In genomic region chr7:35563071-35563470, GRCm38 (mm10) we compare ENCODE assay signal across 28 mouse cellular contexts. TPM values are rescaled to one million over a fixed set of nuclear protein-coding genes. Genes with fewer than 3 reads are reported as not detected.
DNase-seq lines count a peak whose midpoint lies in the region; ATAC-seq and TF ChIP-seq lines count a peak whose summit lies in the region.
"Had no signal": no experiment of that assay in that cellular context is flagged by ENCODE, and none has a peak within 500 bp of the region (broad histone marks: within the 10 kb centered on the region; RNA-seq: fewer than 3 reads in every experiment).

No protein-coding gene starts in this region.

- TF ChIP-seq POLR2A in kidney, adult 2 months (IDR thresholded peaks at IDR 0.05; ENCODE audit: low read depth, low read length): no peak

- DNase-seq in kidney, adult 2 months: no peak
- DNase-seq in kidney, adult 8-10 months: no peak
- peak; percentile 57 for DNase-seq in midbrain, embryonic 11.5 days (ENCODE audit: low spot score, missing footprints)
- no peak for DNase-seq in embryonic facial prominence, embryonic 10.5 days (ENCODE audit: low spot score)
- no peak for DNase-seq in cerebellum, postnatal 14 days
- DNase-seq: adrenal gland, adult 8-10 months; adrenal gland, postnatal 25 days; cerebellum, adult 11-12 months; cerebellum, adult 9-10 months; cerebellum, postnatal 25 days; gastrocnemius, postnatal 10 days; gastrocnemius, postnatal 36 days; heart, adult 2 months; heart, postnatal 10 days; heart, postnatal 36 days had no signal

- H3K4me2 ChIP-seq in midbrain, embryonic 11.5 days: no peak overlapping the region
- no peak overlapping the region for H3K4me2 ChIP-seq in midbrain, embryonic 13.5 days (replicated peaks)
- H3K4me2 ChIP-seq: embryonic facial prominence, embryonic 13.5 days; forebrain, embryonic 12.5 days; forebrain, embryonic 15.5 days; heart, embryonic 12.5 days; heart, embryonic 15.5 days; hindbrain, embryonic 13.5 days had no signal

- TF ChIP-seq CTCF in kidney, adult 2 months (conservative IDR thresholded peaks at IDR 0.05; ENCODE audit: insufficient read depth, insufficient read length, low read depth, low read length): no peak

- 81% methylated on average over 11 of the region's 11 CpGs for WGBS in kidney, adult 2 months
- WGBS in midbrain, embryonic 11.5 days: 74% methylated on average over 11 of the region's 11 CpGs
- 76% methylated on average over 11 of the region's 11 CpGs for WGBS in midbrain, embryonic 13.5 days
- WGBS in embryonic facial prominence, embryonic 10.5 days: 75% methylated on average over 11 of the region's 11 CpGs

- peaks cover 21% of the 10 kb centered on the region for H3K4me1 ChIP-seq in kidney, adult 2 months (ENCODE audit: control insufficient read depth, insufficient read depth, low read length)
- H3K4me1 ChIP-seq in midbrain, embryonic 11.5 days (ENCODE audit: control insufficient read depth, insufficient read depth, low read length): no peaks in the 10 kb centered on the region
- H3K4me1 ChIP-seq in midbrain, embryonic 13.5 days (replicated peaks): no peaks in the 10 kb centered on the region
- H3K4me1 ChIP-seq in embryonic facial prominence, embryonic 10.5 days: peaks cover 4% of the 10 kb centered on the region; the same call in 1 of the 2 replicates
- H3K4me1 ChIP-seq: forebrain, embryonic 12.5 days; forebrain, embryonic 15.5 days; heart, embryonic 15.5 days; hindbrain, embryonic 10.5 days; hindbrain, embryonic 13.5 days had no signal

- H3K27ac ChIP-seq in kidney, adult 2 months (ENCODE audit: insufficient read depth, low read depth, low read length): peak overlapping the region; percentile 59; the same call in 1 of the 2 replicates
- no peak overlapping the region for H3K27ac ChIP-seq in midbrain, embryonic 11.5 days (ENCODE audit: low read depth, low read length)
- H3K27ac ChIP-seq in midbrain, embryonic 13.5 days: no peak overlapping the region
- peak overlapping the region; percentile 19; the same call in 1 of the 2 replicates for H3K27ac ChIP-seq in embryonic facial prominence, embryonic 10.5 days (replicated peaks)
- H3K27ac ChIP-seq: embryonic facial prominence, embryonic 13.5 days; forebrain, embryonic 12.5 days; forebrain, embryonic 15.5 days; heart, adult 2 months; heart, embryonic 15.5 days; hindbrain, embryonic 10.5 days; hindbrain, embryonic 13.5 days had no signal

- H3K9me3 ChIP-seq in midbrain, embryonic 11.5 days (ENCODE audit: control insufficient read depth, low read length): no peaks in the 10 kb centered on the region
- H3K9me3 ChIP-seq in midbrain, embryonic 13.5 days: no peaks in the 10 kb centered on the region
- H3K9me3 ChIP-seq in embryonic facial prominence, embryonic 10.5 days: no peaks in the 10 kb centered on the region
- H3K9me3 ChIP-seq: embryonic facial prominence, embryonic 13.5 days; forebrain, embryonic 12.5 days; forebrain, embryonic 15.5 days; heart, embryonic 12.5 days; heart, embryonic 15.5 days; hindbrain, embryonic 10.5 days; hindbrain, embryonic 13.5 days had no signal

- no peaks in the 10 kb centered on the region for H3K27me3 ChIP-seq in kidney, adult 2 months (replicated peaks; ENCODE audit: control insufficient read depth, insufficient read depth, low read length)
- H3K27me3 ChIP-seq in midbrain, embryonic 11.5 days (ENCODE audit: control insufficient read depth, insufficient read depth, low read length): no peaks in the 10 kb centered on the region
- H3K27me3 ChIP-seq in midbrain, embryonic 13.5 days: no peaks in the 10 kb centered on the region
- H3K27me3 ChIP-seq in embryonic facial prominence, embryonic 10.5 days (replicated peaks; ENCODE audit: low read depth, poor library complexity, severe bottlenecking): no peaks in the 10 kb centered on the region
- H3K27me3 ChIP-seq: embryonic facial prominence, embryonic 13.5 days; forebrain, embryonic 15.5 days; heart, embryonic 12.5 days; heart, embryonic 15.5 days; hindbrain, embryonic 13.5 days had no signal

- H3K4me3 ChIP-seq in kidney, adult 2 months (ENCODE audit: insufficient read depth, low read depth, low read length): no peak overlapping the region
- H3K4me3 ChIP-seq in midbrain, embryonic 11.5 days (ENCODE audit: low read depth, low read length): no peak overlapping the region
- no peak overlapping the region for H3K4me3 ChIP-seq in midbrain, embryonic 13.5 days (replicated peaks)
- H3K4me3 ChIP-seq in embryonic facial prominence, embryonic 10.5 days: no peak overlapping the region
- H3K4me3 ChIP-seq: embryonic facial prominence, embryonic 13.5 days; erythroblast, embryonic 14.5 days; forebrain, embryonic 12.5 days; forebrain, embryonic 15.5 days; heart, adult 2 months; heart, embryonic 12.5 days; heart, embryonic 15.5 days; hindbrain, embryonic 10.5 days; hindbrain, embryonic 13.5 days had no signal

- ATAC-seq in midbrain, embryonic 11.5 days (ENCODE audit: low FRiP score): no peak
- ATAC-seq in midbrain, embryonic 13.5 days: no peak
- ATAC-seq: activated CD4-positive, CD25-positive, alpha-beta regulatory T cell, adult 4 months; CD4-positive, CD25-positive, alpha-beta regulatory T cell, adult 4 months; forebrain, embryonic 15.5 days; hindbrain, embryonic 16.5 days had no signal

- no peak overlapping the region for H3K9ac ChIP-seq in midbrain, embryonic 11.5 days (ENCODE audit: low read length)
- H3K9ac ChIP-seq in midbrain, embryonic 13.5 days (replicated peaks): no peak overlapping the region
- H3K9ac ChIP-seq: embryonic facial prominence, embryonic 13.5 days; forebrain, embryonic 12.5 days; forebrain, embryonic 15.5 days; heart, embryonic 12.5 days; heart, embryonic 15.5 days; hindbrain, embryonic 13.5 days had no signal

- H3K36me3 ChIP-seq in kidney, adult 2 months (ENCODE audit: control insufficient read depth, insufficient read depth, low read length): no peaks in the 10 kb centered on the region
- H3K36me3 ChIP-seq in midbrain, embryonic 11.5 days (ENCODE audit: control insufficient read depth, insufficient read depth, low read length): no peaks in the 10 kb centered on the region
- no peaks in the 10 kb centered on the region for H3K36me3 ChIP-seq in midbrain, embryonic 13.5 days
- no peaks in the 10 kb centered on the region for H3K36me3 ChIP-seq in embryonic facial prominence, embryonic 10.5 days (replicated peaks)
- H3K36me3 ChIP-seq: embryonic facial prominence, embryonic 13.5 days; forebrain, embryonic 12.5 days; forebrain, embryonic 15.5 days; heart, embryonic 12.5 days; heart, embryonic 15.5 days; hindbrain, embryonic 10.5 days; hindbrain, embryonic 13.5 days had no signal

RNA-seq across cellular contexts. Expression of gene Nudt19, which starts 7.0 kb away (rescaled TPM):
- 170 and 255 TPM in 2 replicates for polyA plus RNA-seq in kidney, adult 2 months (2012; rRNA removed)
- 43.2 and 46.1 TPM in 2 replicates for polyA plus RNA-seq in midbrain, embryonic 11.5 days (2014; fragmentation: Nextera tagmentation; extraction: Ambion mirVana)
- 61.9 TPM in 2 replicates for polyA plus RNA-seq in midbrain, embryonic 13.5 days (2015; fragmentation: Nextera tagmentation; extraction: Ambion mirVana)
- polyA plus RNA-seq in embryonic facial prominence, embryonic 10.5 days (2016; fragmentation: Nextera tagmentation; extraction: Ambion mirVana): 42.0 and 42.2 TPM in 2 replicates

RNA-seq across cellular contexts. Expression of gene Rgs9bp, which starts 22.3 kb away (rescaled TPM):
- 0.14 and 0.18 TPM in 2 replicates for polyA plus RNA-seq in kidney, adult 2 months (2012; rRNA removed)
- 0.11 and 0.45 TPM in 2 replicates for polyA plus RNA-seq in midbrain, embryonic 11.5 days (2014; fragmentation: Nextera tagmentation; extraction: Ambion mirVana)
- 0.05 and 0.13 TPM in 2 replicates for polyA plus RNA-seq in midbrain, embryonic 13.5 days (2015; fragmentation: Nextera tagmentation; extraction: Ambion mirVana)
- polyA plus RNA-seq in embryonic facial prominence, embryonic 10.5 days (2016; fragmentation: Nextera tagmentation; extraction: Ambion mirVana): 0.24 and 0.28 TPM in 2 replicates
- polyA plus RNA-seq: CD4-positive, CD25-positive, alpha-beta regulatory T cell, adult 4 months; erythroblast, embryonic 14.5 days; heart, adult 2 months had no signal

RNA-seq across cellular contexts. Expression of gene Ankrd27, which starts 23.0 kb away (rescaled TPM):
- 18.3 and 19.1 TPM in 2 replicates for polyA plus RNA-seq in kidney, adult 2 months (2012; rRNA removed)
- polyA plus RNA-seq in midbrain, embryonic 11.5 days (2014; fragmentation: Nextera tagmentation; extraction: Ambion mirVana): 27.0 and 31.0 TPM in 2 replicates
- 18.7 and 19.3 TPM in 2 replicates for polyA plus RNA-seq in midbrain, embryonic 13.5 days (2015; fragmentation: Nextera tagmentation; extraction: Ambion mirVana)
- 44.1 TPM in 2 replicates for polyA plus RNA-seq in embryonic facial prominence, embryonic 10.5 days (2016; fragmentation: Nextera tagmentation; extraction: Ambion mirVana)

RNA-seq across cellular contexts. Expression of gene Tdrd12, which starts 25.5 kb away (rescaled TPM):
- polyA plus RNA-seq in kidney, adult 2 months (2012; rRNA removed): 0.25 and 0.33 TPM in 2 replicates
- polyA plus RNA-seq in midbrain, embryonic 11.5 days (2014; fragmentation: Nextera tagmentation; extraction: Ambion mirVana): 0.11 TPM in 2 replicates
- 0.34 TPM in 1 of 2 replicates, not detected in the other for polyA plus RNA-seq in midbrain, embryonic 13.5 days (2015; fragmentation: Nextera tagmentation; extraction: Ambion mirVana)
- 0.58 and 0.71 TPM in 2 replicates for polyA plus RNA-seq in embryonic facial prominence, embryonic 10.5 days (2016; fragmentation: Nextera tagmentation; extraction: Ambion mirVana)
- polyA plus RNA-seq: activated CD4-positive, CD25-positive, alpha-beta regulatory T cell, adult 4 months; C2C12; CD4-positive, CD25-positive, alpha-beta regulatory T cell, adult 4 months; erythroblast, embryonic 14.5 days; heart, adult 2 months; hindbrain, embryonic 10.5 days had no signal

Comparison
In these comparisons a context has a peak if more than half of its experiments do, and no peak if none do; other contexts are left out.
1. H3K27ac ChIP-seq: peak in kidney, adult 2 months (single experiment) and embryonic facial prominence, embryonic 10.5 days (single experiment); none in midbrain, embryonic 11.5 days (single experiment) and midbrain, embryonic 13.5 days (single experiment).